Mouse (Mus musculus) liver, embryonic 14 days (tissue): ENCODE measurements around the gene Fpr-rs7. TPM values are rescaled to one million over a fixed set of nuclear protein-coding genes. Genes with fewer than 3 reads are reported as not detected.

Experiments
- polyA plus RNA-seq: library from polyadenylated mRNA; depleted of rRNA; stranded (reverse); fragments of >200 nt; gene quantifications from 2 replicates; pipeline ENCODE4 v1.2.3, GENCODE M21; 2012; rRNA removed

Gene Fpr-rs7
- polyA plus RNA-seq: not detected in 2 replicates

GRCm38 (mm10) chr17:20114126-20114525 lies at the start of gene Fpr-rs7:
TSS of gene Fpr-rs7 (minus strand) at chr17:20114226.

Other genes starting within 250 kb of the Fpr-rs7 start
- gene Vmn2r104, start 65.9 kb downstream of the Fpr-rs7 start, polyA plus RNA-seq: not detected in 2 replicates
- not detected in 2 replicates for gene Fpr-rs6, start 68.9 kb upstream of the Fpr-rs7 start, polyA plus RNA-seq
- gene Vmn2r105, start 120.8 kb upstream of the Fpr-rs7 start, polyA plus RNA-seq: not detected in 2 replicates
- not detected in 2 replicates for gene Vmn2r106, start 171.3 kb upstream of the Fpr-rs7 start, polyA plus RNA-seq
- gene Vmn2r107, start 231.0 kb upstream of the Fpr-rs7 start, polyA plus RNA-seq: not detected in 2 replicates